Mouse (Mus musculus) erythroblast, embryonic 14.5 days (primary cell): Measurements from ENCODE around the gene Kif5a.

Experiments
- GATA1 ChIP-seq: IDR thresholded peaks from 2 replicates; pipeline ENCODE4 v1.6.1; 2012; ENCODE audit warnings: low read length, inconsistent platforms, mixed read lengths
- TAL1 ChIP-seq: IDR thresholded peaks from 3 replicates; pipeline ENCODE4 v1.6.1; 2012; ENCODE audit warnings: low read length, inconsistent platforms, mixed read lengths

DNA sequence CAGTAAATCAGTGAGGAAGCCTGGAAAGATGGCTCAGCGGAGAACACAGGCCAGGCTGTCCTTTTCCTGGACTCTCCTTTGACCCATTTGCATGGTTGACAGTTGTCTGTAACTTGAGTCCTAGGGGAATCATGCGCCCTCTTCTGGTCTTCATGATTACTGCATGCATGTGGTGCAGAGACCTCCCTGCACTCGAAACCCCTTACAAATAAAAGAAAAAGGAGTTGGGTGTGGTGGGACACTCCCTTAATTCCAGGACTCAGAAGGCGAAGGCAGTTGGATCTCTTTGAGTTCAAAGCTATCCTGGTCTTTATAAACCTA lies 49.2 kb upstream of the Kif5a start:
- TF ChIP-seq TAL1 (no peak), GATA1 (no peak)
